In the genomic region with DNA sequence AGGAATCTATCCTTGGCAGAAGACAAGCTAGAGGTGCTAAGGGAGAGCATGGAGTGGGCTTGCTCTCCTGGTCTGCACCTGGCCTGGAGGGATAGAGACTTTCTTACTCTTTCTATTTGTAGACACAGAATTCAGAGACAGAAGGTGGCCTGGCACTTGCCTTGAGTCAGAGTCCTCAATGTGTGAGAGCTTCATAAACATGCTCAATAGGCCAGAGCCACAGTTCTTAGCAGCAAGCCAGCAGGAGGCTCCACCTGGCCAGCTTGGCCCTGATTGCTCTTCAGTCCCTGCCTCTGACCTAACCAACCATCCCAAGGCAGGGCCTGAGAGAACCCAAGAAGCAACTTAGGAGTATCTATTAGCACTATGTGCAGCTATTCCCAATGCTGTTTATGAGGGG, we compare ENCODE assay signal across 17 mouse cellular contexts.
DNase-seq lines count a peak whose midpoint lies in the region; ATAC-seq and TF ChIP-seq lines count a peak whose summit lies in the region.
"Had no signal": no experiment of that assay in that cellular context is flagged by ENCODE, and none has a peak within 500 bp of the region (broad histone marks: within the 10 kb centered on the region; RNA-seq: fewer than 3 reads in every experiment).

No protein-coding gene starts in this region.

- peak; percentile 70 for DNase-seq in heart, adult 11 months
- peak; percentile 20 for DNase-seq in CD4-positive helper T cell, adult 2 months (ENCODE audit: low read depth, low spot score)
- peak; percentile 25 for DNase-seq in brain, embryonic 14.5 days (ENCODE audit: low read depth)
- DNase-seq in cerebellum, postnatal 10 days: peak; percentile 40 to 50
- DNase-seq in spleen, adult 18-20 months: no peak
- DNase-seq in retina, postnatal 1 day: no peak
- no peak for DNase-seq in left cerebral cortex, adult 11 months (ENCODE audit: low spot score)
- DNase-seq: gastrocnemius, adult 2 months; heart, postnatal 36 days; kidney, adult 9 months; kidney, postnatal 4 days; lung, adult 2 months had no signal

- no peak overlapping the region for H3K4me2 ChIP-seq in heart, embryonic 12.5 days
- H3K4me2 ChIP-seq: embryonic facial prominence, embryonic 12.5 days; heart, embryonic 11.5 days; hindbrain, embryonic 15.5 days; midbrain, embryonic 12.5 days had no signal

- H3K9ac ChIP-seq in heart, embryonic 12.5 days: no peak overlapping the region
- H3K9ac ChIP-seq: embryonic facial prominence, embryonic 12.5 days; hindbrain, embryonic 15.5 days; midbrain, embryonic 12.5 days had no signal

- no peak for TF ChIP-seq CTCF in brain, embryonic 14.5 days (IDR thresholded peaks at IDR 0.05; ENCODE audit: borderline replicate concordance, extremely low read depth, insufficient read depth, insufficient read length)

- H3K36me3 ChIP-seq in heart, embryonic 12.5 days: no peaks in the 10 kb centered on the region
- H3K36me3 ChIP-seq: embryonic facial prominence, embryonic 12.5 days; hindbrain, embryonic 15.5 days; midbrain, embryonic 12.5 days had no signal

- ATAC-seq in heart, embryonic 12.5 days (ENCODE audit: insufficient number of reproducible peaks, low FRiP score): no peak

- no peak for TF ChIP-seq POLR2A in brain, embryonic 14.5 days (IDR thresholded peaks at IDR 0.05; ENCODE audit: borderline replicate concordance, extremely low read depth, insufficient read depth, insufficient read length, poor library complexity, severe bottlenecking)

- no peaks in the 10 kb centered on the region for H3K9me3 ChIP-seq in heart, embryonic 12.5 days (replicated peaks)
- H3K9me3 ChIP-seq: embryonic facial prominence, embryonic 12.5 days; hindbrain, embryonic 15.5 days; midbrain, embryonic 12.5 days had no signal

- H3K27me3 ChIP-seq in heart, embryonic 12.5 days (replicated peaks): 0 out of 2 replicates have a peak, but pooled peaks cover 9% of the 10 kb centered on the region
- H3K27me3 ChIP-seq: embryonic facial prominence, embryonic 12.5 days; hindbrain, embryonic 15.5 days had no signal

- H3K4me1 ChIP-seq in heart, embryonic 12.5 days (replicated peaks): no peaks in the 10 kb centered on the region
- H3K4me1 ChIP-seq: embryonic facial prominence, embryonic 12.5 days had no signal

- no peak overlapping the region for H3K4me3 ChIP-seq in heart, embryonic 12.5 days
- H3K4me3 ChIP-seq: embryonic facial prominence, embryonic 12.5 days; gastrocnemius, adult 2 months; hindbrain, embryonic 15.5 days; midbrain, embryonic 12.5 days had no signal

- H3K27ac ChIP-seq in heart, embryonic 12.5 days (ENCODE audit: poor library complexity, severe bottlenecking): no peak overlapping the region
- H3K27ac ChIP-seq: embryonic facial prominence, embryonic 12.5 days; gastrocnemius, adult 2 months; hindbrain, embryonic 15.5 days; midbrain, embryonic 12.5 days had no signal

Comparison
In these comparisons a context has a peak if more than half of its experiments do, and no peak if none do; other contexts are left out.
1. DNase-seq: peak in heart, adult 11 months (single experiment), CD4-positive helper T cell, adult 2 months (single experiment), brain, embryonic 14.5 days (single experiment) and cerebellum, postnatal 10 days (2 of 2); none in spleen, adult 18-20 months (0 of 2), retina, postnatal 1 day (single experiment) and left cerebral cortex, adult 11 months (single experiment).